Mouse (Mus musculus) liver, adult 2 months (tissue): ENCODE results near the gene Agpat4.

Experiments
- CTCF ChIP-seq: fragments of 200-500 bp; IDR thresholded peaks from 2 replicates; pipeline ENCODE4 v1.5.1; 2011; ENCODE audit warnings: low read depth, low read length, control low read depth
- POLR2A ChIP-seq: fragments of 200-500 bp; IDR thresholded peaks from 2 replicates; pipeline ENCODE4 v1.6.1; 2011; ENCODE audit warnings: low read length, control low read depth; ENCODE audit not compliant: insufficient read depth; ENCODE audit errors: extremely low read depth

DNA sequence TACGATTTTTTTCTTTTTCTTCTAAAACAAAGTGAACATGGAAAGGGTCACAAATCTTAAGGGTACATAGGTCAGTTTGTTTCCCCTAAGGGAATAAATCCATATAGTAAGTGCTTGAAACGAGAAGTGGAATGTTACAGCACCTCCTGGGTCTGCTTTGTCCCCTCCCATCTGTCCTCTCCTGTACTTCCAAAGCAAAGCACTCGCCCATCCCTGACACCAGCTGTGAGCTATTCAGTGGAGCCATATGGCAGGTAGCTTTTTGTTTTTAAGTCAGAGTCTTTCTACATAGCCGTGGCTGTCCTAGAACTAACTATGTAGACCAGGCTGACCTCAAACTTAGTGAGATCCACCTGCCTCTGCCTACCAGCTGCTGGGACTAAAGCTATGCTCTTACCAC, 12.2 kb upstream of the Agpat4 start:
- TF ChIP-seq CTCF (no peak), POLR2A (no peak)
